Mouse (Mus musculus) MEL (cell line): ENCODE data around the gene Slc46a2. TPM values are rescaled to one million over a fixed set of nuclear protein-coding genes. Genes with fewer than 3 reads are reported as not detected.

Experiments
- DNase-seq: peaks from one replicate; pipeline ENCODE4 v3.0.0; 2011; ENCODE audit warnings: low read depth, low spot score
- H3K27ac ChIP-seq: 2 replicates; pipeline ENCODE4 v1.5.1; 2012; ENCODE audit warnings: low read depth, mild to moderate bottlenecking, control low read depth, low read length, moderate library complexity; ENCODE audit not compliant: control insufficient read depth
- H3K27me3 ChIP-seq, 2 experiments: fragments of 150-350 bp in 1 of 2; sonication (generic) in 1 of 2; 2 replicates each; pipeline ENCODE4 v1.6.1; 2012; ENCODE audit warnings: low read length in 2 of 2, mild to moderate bottlenecking in 2 of 2, improper control_type of control experiment in 1 of 2, moderate library complexity in 1 of 2; ENCODE audit not compliant: insufficient read depth in 2 of 2, control insufficient read depth in 1 of 2
- H3K36me3 ChIP-seq, 2 experiments: 2 replicates each; pipeline ENCODE4 v1.6.1; 2012 to 2014; ENCODE audit warnings: low read length in 2 of 2, improper control_type of control experiment in 1 of 2, inconsistent platforms in 1 of 2, mild to moderate bottlenecking in 1 of 2; ENCODE audit not compliant: insufficient read depth in 2 of 2, control insufficient read depth in 1 of 2
- H3K4me1 ChIP-seq, 2 experiments: fragments of 150-350 bp in 1 of 2; sonication (generic) in 1 of 2; 2 replicates each; pipeline ENCODE4 v1.6.1; 2012; ENCODE audit warnings: low read length in 2 of 2, improper control_type of control experiment in 1 of 2, mild to moderate bottlenecking in 1 of 2; ENCODE audit not compliant: insufficient read depth in 2 of 2, control insufficient read depth in 1 of 2
- H3K4me3 ChIP-seq, 2 experiments: fragments of 150-350 bp in 1 of 2; sonication (generic) in 1 of 2; 2 replicates each; pipeline ENCODE4 v1.5.1; 2012; ENCODE audit warnings: low read depth in 2 of 2, low read length in 2 of 2, mild to moderate bottlenecking in 2 of 2, moderate library complexity in 2 of 2, control low read depth in 1 of 2, improper control_type of control experiment in 1 of 2; ENCODE audit not compliant: control insufficient read depth in 1 of 2, insufficient read depth in 1 of 2
- H3K79me2 ChIP-seq: 2 replicates; pipeline ENCODE4 v1.6.1; 2012; ENCODE audit warnings: mild to moderate bottlenecking, low read length, moderate library complexity; ENCODE audit not compliant: control insufficient read depth, poor library complexity, insufficient read depth
- H3K9ac ChIP-seq: 2 replicates; pipeline ENCODE4 v1.6.1; 2012; ENCODE audit warnings: low read depth, mild to moderate bottlenecking, control low read depth, low read length, moderate library complexity; ENCODE audit not compliant: control insufficient read depth, poor library complexity, severe bottlenecking
- H3K9me3 ChIP-seq: fragments of 150-350 bp; sonication (generic); replicated peaks from 2 replicates; pipeline ENCODE4 v1.6.1; 2012; ENCODE audit warnings: mild to moderate bottlenecking, low read length, improper control_type of control experiment, moderate library complexity; ENCODE audit not compliant: insufficient read depth
- BHLHE40 ChIP-seq: IDR thresholded peaks from 2 replicates; pipeline ENCODE4 v1.6.1; 2012; ENCODE audit warnings: low read depth, mild to moderate bottlenecking, inconsistent platforms, low read length, improper control_type of control experiment, borderline replicate concordance
- CHD1 ChIP-seq: IDR thresholded peaks from 2 replicates; pipeline ENCODE4 v1.6.1; 2012; ENCODE audit warnings: low read depth, mild to moderate bottlenecking, inconsistent platforms, low read length, improper control_type of control experiment
- ELF1 ChIP-seq: IDR thresholded peaks from 2 replicates; pipeline ENCODE4 v1.6.1; 2014; ENCODE audit warnings: low read depth, mild to moderate bottlenecking, inconsistent platforms, low read length, improper control_type of control experiment, moderate library complexity
- EP300 ChIP-seq, 2 experiments: IDR thresholded peaks; 2 replicates each; pipeline ENCODE4 v1.6.1; 2011; ENCODE audit warnings: improper control_type of control experiment in 2 of 2, low read length in 2 of 2, low read depth in 1 of 2, mild to moderate bottlenecking in 1 of 2
- HCFC1 ChIP-seq: IDR thresholded peaks from 2 replicates; pipeline ENCODE4 v1.6.1; 2012; ENCODE audit warnings: low read depth, mild to moderate bottlenecking, inconsistent platforms, low read length, improper control_type of control experiment, moderate library complexity
- KAT2A ChIP-seq: conservative IDR thresholded peaks from 2 replicates; pipeline ENCODE4 v1.6.1; 2012; ENCODE audit warnings: low read depth, low read length, improper control_type of control experiment, inconsistent platforms
- MAFK ChIP-seq: IDR thresholded peaks from 2 replicates; pipeline ENCODE4 v1.6.1; 2011; ENCODE audit warnings: low read depth, mild to moderate bottlenecking, low read length, improper control_type of control experiment, borderline replicate concordance
- MAX ChIP-seq: IDR thresholded peaks from 2 replicates; pipeline ENCODE4 v1.6.1; 2011; ENCODE audit warnings: low read length, improper control_type of control experiment
- MYB ChIP-seq: IDR thresholded peaks from 2 replicates; pipeline ENCODE4 v1.6.1; 2011; ENCODE audit warnings: mild to moderate bottlenecking, low read depth, low read length, improper control_type of control experiment
- MYC ChIP-seq: IDR thresholded peaks from 2 replicates; pipeline ENCODE4 v1.6.1; 2011; ENCODE audit warnings: low read depth, mild to moderate bottlenecking, low read length, improper control_type of control experiment, moderate library complexity
- NELFE ChIP-seq: IDR thresholded peaks from 2 replicates; pipeline ENCODE4 v1.6.1; 2011; ENCODE audit warnings: low read depth, low read length, improper control_type of control experiment
- NRF1 ChIP-seq: IDR thresholded peaks from 2 replicates; pipeline ENCODE4 v1.6.1; 2014; ENCODE audit warnings: low read depth, mild to moderate bottlenecking, inconsistent platforms, low read length, improper control_type of control experiment, moderate library complexity; ENCODE audit not compliant: poor library complexity, insufficient read depth, severe bottlenecking
- POLR2A ChIP-seq, 2 experiments: IDR thresholded peaks; 2 replicates each; pipeline ENCODE4 v1.6.1; 2011 to 2012; ENCODE audit warnings: low read length in 2 of 2, mild to moderate bottlenecking in 2 of 2, control low read depth in 1 of 2, improper control_type of control experiment in 1 of 2, low read depth in 1 of 2, moderate library complexity in 1 of 2; ENCODE audit not compliant: control insufficient read depth in 1 of 2, insufficient read depth in 1 of 2, poor library complexity in 1 of 2
- POLR2AphosphoS2 ChIP-seq: IDR thresholded peaks from 2 replicates; pipeline ENCODE4 v1.6.1; 2011; ENCODE audit warnings: low read length, improper control_type of control experiment
- POLR2AphosphoS5 ChIP-seq: IDR thresholded peaks from 2 replicates; pipeline ENCODE4 v1.6.1; 2012; ENCODE audit warnings: low read depth, borderline replicate concordance, mild to moderate bottlenecking, inconsistent platforms, low read length, moderate library complexity, mixed read lengths
- RCOR1 ChIP-seq: IDR thresholded peaks from 2 replicates; pipeline ENCODE4 v1.6.1; 2012; ENCODE audit warnings: low read depth, mild to moderate bottlenecking, inconsistent platforms, low read length, improper control_type of control experiment
- SIN3A ChIP-seq: IDR thresholded peaks from 2 replicates; pipeline ENCODE4 v1.6.1; 2012; ENCODE audit warnings: low read length, improper control_type of control experiment, inconsistent platforms
- USF1 ChIP-seq: IDR thresholded peaks from 2 replicates; pipeline ENCODE4 v1.6.1; 2014; ENCODE audit warnings: low read depth, mild to moderate bottlenecking, inconsistent platforms, low read length, improper control_type of control experiment, moderate library complexity
- USF2 ChIP-seq, 2 experiments: IDR thresholded peaks; 2 replicates each; pipeline ENCODE4 v1.6.1; 2011 to 2012; ENCODE audit warnings: improper control_type of control experiment in 2 of 2, low read length in 2 of 2, borderline replicate concordance in 1 of 2, inconsistent platforms in 1 of 2, low read depth in 1 of 2, mild to moderate bottlenecking in 1 of 2; ENCODE audit not compliant: insufficient read depth in 1 of 2
- ZC3H11A ChIP-seq: IDR thresholded peaks from 2 replicates; pipeline ENCODE4 v1.6.1; 2012; ENCODE audit warnings: low read depth, mild to moderate bottlenecking, inconsistent platforms, low read length, improper control_type of control experiment
- ZKSCAN1 ChIP-seq: IDR thresholded peaks from 2 replicates; pipeline ENCODE4 v1.6.1; 2012; ENCODE audit warnings: low read depth, mild to moderate bottlenecking, inconsistent platforms, low read length, improper control_type of control experiment, moderate library complexity
- ZNF384 ChIP-seq: IDR thresholded peaks from 2 replicates; pipeline ENCODE4 v1.6.1; 2012; ENCODE audit warnings: low read depth, mild to moderate bottlenecking, inconsistent platforms, low read length, improper control_type of control experiment
- polyA plus RNA-seq, 2 experiments: library from polyadenylated mRNA; stranded (reverse) in 1 of 2; unstranded in 1 of 2; fragments of >175 nt in 1 of 2; fragments of >200 nt in 1 of 2; gene quantifications; 2 replicates each; pipeline versions ENCODE4 v1.2.1 to v1.2.4; 2012; ENCODE audit warnings: low replicate concordance in 2 of 2, low read depth in 1 of 2; ENCODE audit not compliant: insufficient read length in 2 of 2, insufficient read depth in 1 of 2, missing spikeins in 1 of 2
- total RNA-seq: library from RNA; depleted of rRNA; stranded (reverse); fragments of 300-350 nt; gene quantifications from 2 replicates; pipeline ENCODE4 v1.2.3, GENCODE M21; 2012

The Slc46a2 gene
- total and polyA plus RNA-seq, 3 experiments = not detected

DNA sequence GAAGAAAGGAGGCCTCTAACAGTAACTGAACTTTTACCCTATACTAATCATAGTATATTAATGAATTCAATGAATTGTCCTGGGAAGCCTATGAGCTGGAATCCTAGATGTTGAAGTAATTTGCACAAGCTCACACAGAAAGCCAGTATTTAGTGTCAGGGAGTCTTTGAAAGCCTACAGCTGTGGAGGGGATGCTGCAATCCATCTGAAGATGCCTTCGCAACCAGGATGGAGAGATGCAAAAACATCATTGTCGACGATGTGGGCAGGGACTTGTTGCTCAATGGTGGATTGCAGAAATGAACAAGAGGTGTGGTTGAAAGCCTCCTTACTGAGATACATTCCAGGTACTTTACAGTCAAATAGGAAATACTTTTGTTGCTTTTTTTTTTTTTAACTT, 3.1 kb upstream of the Slc46a2 start:
- H3K27ac ChIP-seq = no peak overlapping the region

DNA sequence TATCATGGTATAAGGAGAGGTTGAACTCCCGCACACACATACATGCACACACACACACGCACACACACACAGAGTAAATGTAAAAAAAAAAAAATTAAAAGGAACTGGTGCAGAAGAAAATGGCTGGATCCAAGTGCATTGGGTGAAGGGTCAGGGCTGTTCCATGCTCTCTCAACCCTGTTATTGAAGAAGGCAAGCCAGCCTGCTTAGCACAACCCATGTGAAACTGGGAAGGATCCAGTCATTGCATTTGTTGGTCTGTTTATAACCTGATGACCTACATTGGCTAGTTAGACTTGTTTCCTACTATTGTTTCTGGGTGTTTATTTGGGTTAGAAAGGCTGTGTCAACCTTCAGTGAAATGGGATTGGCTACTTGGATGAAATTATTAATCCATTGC, 6.1 kb downstream of the Slc46a2 start:
- no peaks in the 10 kb centered on the region for H3K4me1 ChIP-seq
- H3K27me3 ChIP-seq = peaks cover 0 to 2% of the 10 kb centered on the region in 2 experiments; a peak in 3 of 4 replicates
- H3K9me3 ChIP-seq = no peaks in the 10 kb centered on the region
- no peak overlapping the region for H3K4me3 ChIP-seq
- H3K79me2 ChIP-seq = no peaks in the 10 kb centered on the region
- TF ChIP-seq POLR2A (IDR thresholded peaks at IDR 0.05; ENCODE audit: control insufficient read depth in 1 of 2, insufficient read depth in 1 of 2, low read depth in 1 of 2, low read length in 2 of 2, poor library complexity in 1 of 2) (no peak), RCOR1 (no peak), MAFK (no peak), BHLHE40 (no peak), USF2 (IDR thresholded peaks at IDR 0.05; ENCODE audit: borderline replicate concordance in 1 of 2, insufficient read depth in 1 of 2, low read depth in 1 of 2, low read length in 2 of 2) (no peak), POLR2AphosphoS5 (no peak), ZNF384 (no peak), POLR2AphosphoS2 (no peak), HCFC1 (no peak), USF1 (no peak), ELF1 (no peak), EP300 (IDR thresholded peaks at IDR 0.05; ENCODE audit: low read depth in 1 of 2, low read length in 2 of 2) (no peak), SIN3A (no peak), MYB (no peak), NRF1 (no peak), ZC3H11A (no peak)
- TF ChIP-seq, all 39 proteins: peak for 0
- Histone ChIP-seq H3K27ac (no peak overlapping the region), H3K36me3 (no peaks in the 10 kb centered on the region), H3K9ac (no peak overlapping the region)
- no peak for DNase-seq

More for the DNA sequence above, 3.1 kb upstream of the Slc46a2 start:
- peaks cover 4% of the 10 kb centered on the region in 2 experiments; a peak in 2 of 4 replicates for H3K27me3 ChIP-seq
- no peak for DNase-seq
- no peaks in the 10 kb centered on the region; a peak in 1 of 4 replicates for H3K4me1 ChIP-seq
- no peak overlapping the region for H3K4me3 ChIP-seq
- TF ChIP-seq MYC (no peak), ZNF384 (no peak), NELFE (no peak), HCFC1 (no peak), ZKSCAN1 (no peak), KAT2A (no peak), CHD1 (no peak), MAX (no peak)
- no peaks in the 10 kb centered on the region for H3K36me3 ChIP-seq
- no peak overlapping the region for H3K9ac ChIP-seq
- H3K9me3 ChIP-seq = no peaks in the 10 kb centered on the region
- no peaks in the 10 kb centered on the region for H3K79me2 ChIP-seq
